ENCODE assay signal across 8 mouse cellular contexts in the genomic region with DNA sequence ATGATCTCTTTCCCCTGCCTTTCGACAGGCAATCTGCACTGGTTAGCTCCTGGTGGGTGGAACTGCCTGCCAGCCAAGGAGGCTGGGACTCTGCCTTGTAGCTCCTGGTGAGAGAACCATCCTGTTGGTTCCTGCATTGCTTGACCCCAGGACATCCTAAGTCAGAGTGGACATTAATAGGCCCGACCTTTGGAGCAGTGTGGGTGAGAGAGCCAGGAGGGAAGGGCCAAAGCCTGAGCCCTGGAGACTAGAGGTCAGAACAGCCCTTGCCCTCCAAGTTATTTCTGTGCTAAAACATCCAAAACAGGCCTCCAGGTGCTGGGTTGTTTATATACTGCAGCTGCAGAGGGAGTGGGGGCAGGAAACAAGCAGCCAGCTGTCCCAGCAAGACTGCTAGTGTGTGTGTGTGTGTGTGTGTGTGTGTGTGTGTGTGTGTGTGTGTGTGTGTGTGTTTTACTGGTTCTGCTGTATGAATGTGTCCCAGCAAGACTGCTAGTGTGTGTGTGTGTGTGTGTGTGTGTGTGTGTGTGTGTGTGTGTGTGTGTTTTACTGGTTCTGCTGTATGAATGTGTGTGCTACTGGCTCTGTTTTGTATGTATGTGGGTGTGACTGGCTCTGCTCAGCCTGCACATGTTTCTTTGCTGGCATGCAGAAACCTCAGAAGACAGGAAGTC. TPM values are rescaled to one million over a fixed set of nuclear protein-coding genes. Genes with fewer than 3 reads are reported as not detected.
DNase-seq lines count a peak whose midpoint lies in the region; ATAC-seq and TF ChIP-seq lines count a peak whose summit lies in the region.

No protein-coding gene starts in this region.

- TF ChIP-seq CTCF in left cerebral cortex, adult 2 months (IDR thresholded peaks at IDR 0.05): no peak
- TF ChIP-seq CTCF in spleen, adult 2 months (IDR thresholded peaks at IDR 0.05; ENCODE audit: extremely low read depth, insufficient read depth, insufficient read length, insufficient replicate concordance): no peak

- no peaks in the 10 kb centered on the region for H3K27me3 ChIP-seq in liver, embryonic 11.5 days (replicated peaks; ENCODE audit: control insufficient read depth, insufficient read depth, low read length)
- H3K27me3 ChIP-seq in spleen, adult 2 months (ENCODE audit: control insufficient read depth, insufficient read depth, low read length): no peaks in the 10 kb centered on the region
- H3K27me3 ChIP-seq in forebrain, embryonic 16.5 days (replicated peaks; ENCODE audit: control insufficient read depth, insufficient read depth, low read length): no peaks in the 10 kb centered on the region

- H3K4me3 ChIP-seq in left cerebral cortex, adult 2 months: no peak overlapping the region
- no peak overlapping the region for H3K4me3 ChIP-seq in liver, embryonic 11.5 days (ENCODE audit: low read depth, low read length)
- no peak overlapping the region for H3K4me3 ChIP-seq in spleen, adult 2 months (ENCODE audit: extremely low read depth, insufficient read depth, insufficient read length)
- no peak overlapping the region for H3K4me3 ChIP-seq in forebrain, embryonic 16.5 days (replicated peaks; ENCODE audit: low read length)

- TF ChIP-seq POLR2A in spleen, adult 2 months (IDR thresholded peaks at IDR 0.05; ENCODE audit: low read depth, low read length): 0 out of 2 replicates have a peak, but pooled peaks have one; percentile 16

- ATAC-seq in common myeloid progenitor, adult 5-6 weeks (replicated peaks; ENCODE audit: low read depth, poor library complexity, severe bottlenecking): peak; percentile 36; the same call in 1 of the 2 replicates
- ATAC-seq in hematopoietic stem cell, adult 5-6 weeks (replicated peaks in 1 of 2; ENCODE audit: insufficient read depth in 1 of 2, low FRiP score in 2 of 2, low TSS enrichment in 1 of 2, low read depth in 1 of 2, poor library complexity in 2 of 2, severe bottlenecking in 2 of 2): peak; percentile 46 to 55; a peak in 3 of 4 replicates
- ATAC-seq in liver, embryonic 11.5 days (replicated peaks; ENCODE audit: low FRiP score): no peak; the same call in 1 of the 2 replicates
- ATAC-seq in forebrain, embryonic 16.5 days: no peak

- peaks cover 14% of the 10 kb centered on the region for H3K4me1 ChIP-seq in liver, embryonic 11.5 days (replicated peaks; ENCODE audit: control insufficient read depth, insufficient read depth, low read length)
- peaks cover 34% of the 10 kb centered on the region for H3K4me1 ChIP-seq in spleen, adult 2 months (ENCODE audit: control insufficient read depth, insufficient read depth, insufficient read length)
- 0 out of 2 replicates have a peak, but pooled peaks cover 3% of the 10 kb centered on the region for H3K4me1 ChIP-seq in forebrain, embryonic 16.5 days (replicated peaks; ENCODE audit: control insufficient read depth, insufficient read depth, low read length)

- WGBS in liver, embryonic 11.5 days: 47% methylated on average over 2 of the region's 2 CpGs
- 3% methylated on average over 2 of the region's 2 CpGs for WGBS in spleen, adult 2 months
- WGBS in forebrain, embryonic 16.5 days: 76% methylated on average over 2 of the region's 2 CpGs

- intact Hi-C loops in left cerebral cortex, postnatal 25 days (cut with DNase I): no loop called here
- intact Hi-C loops in left cerebral cortex, adult 2 months (cut with DNase I): no loop called here

- no peak overlapping the region for H3K4me2 ChIP-seq in liver, embryonic 11.5 days
- no peak overlapping the region for H3K4me2 ChIP-seq in forebrain, embryonic 16.5 days (ENCODE audit: low read length)

- H3K9me3 ChIP-seq in liver, embryonic 11.5 days (ENCODE audit: control insufficient read depth, low read length): no peaks in the 10 kb centered on the region
- H3K9me3 ChIP-seq in forebrain, embryonic 16.5 days (ENCODE audit: control insufficient read depth, low read length): no peaks in the 10 kb centered on the region

- no peak overlapping the region for H3K9ac ChIP-seq in liver, embryonic 11.5 days (ENCODE audit: low read depth, low read length)
- H3K9ac ChIP-seq in forebrain, embryonic 16.5 days (replicated peaks; ENCODE audit: low read depth, low read length): no peak overlapping the region

- peak; percentile 28 to 30 for DNase-seq in left cerebral cortex, postnatal 25 days (ENCODE audit: low spot score in 2 of 2)
- no peak for DNase-seq in left cerebral cortex, adult 2 months (ENCODE audit: extremely low spot score in 1 of 2, low spot score in 2 of 2)
- no peak for DNase-seq in liver, embryonic 11.5 days (ENCODE audit: low spot score)
- peak; percentile 68 to 72 for DNase-seq in spleen, adult 2 months (ENCODE audit: low read depth in 1 of 2, low spot score in 2 of 2)
- DNase-seq in layer of hippocampus, postnatal 25 days (ENCODE audit: extremely low spot score in 1 of 2, low spot score in 1 of 2): no peak

- no peak overlapping the region for H3K27ac ChIP-seq in left cerebral cortex, adult 2 months
- H3K27ac ChIP-seq in liver, embryonic 11.5 days (ENCODE audit: low read depth, low read length): peak overlapping the region; percentile 2; the same call in 1 of the 2 replicates
- H3K27ac ChIP-seq in spleen, adult 2 months (ENCODE audit: insufficient read depth, low read length): peak overlapping the region; percentile 91
- H3K27ac ChIP-seq in forebrain, embryonic 16.5 days (ENCODE audit: low read length): no peak overlapping the region

- no peaks in the 10 kb centered on the region for H3K36me3 ChIP-seq in liver, embryonic 11.5 days (ENCODE audit: control insufficient read depth, insufficient read depth, low read length)
- no peaks in the 10 kb centered on the region for H3K36me3 ChIP-seq in spleen, adult 2 months (ENCODE audit: control insufficient read depth, insufficient read depth, low read length)
- H3K36me3 ChIP-seq in forebrain, embryonic 16.5 days (ENCODE audit: control insufficient read depth, insufficient read depth): no peaks in the 10 kb centered on the region

RNA-seq across cellular contexts. Expression of a gene that starts 6.1 kb away (rescaled TPM):
- 100 to 1,000 TPM; 106 to 107 TPM for total RNA-seq in left cerebral cortex, postnatal 25 days (2021)
- 100 to 1,000 TPM in 1 of 2 experiments, 10 to 100 TPM in 1; 95.3 to 106 TPM for total RNA-seq in left cerebral cortex, adult 2 months (2021)
- 29.2 and 39.9 TPM in 2 replicates for total RNA-seq in common myeloid progenitor, adult 5-6 weeks (2017)
- 38.8 and 43.0 TPM in 2 replicates for total RNA-seq in hematopoietic stem cell, adult 5-6 weeks (2017)
- 33.5 and 33.7 TPM in 2 replicates for polyA plus RNA-seq in liver, embryonic 11.5 days (2014; fragmentation: Nextera tagmentation; extraction: Ambion mirVana)
- 62.4 and 69.4 TPM in 2 replicates for polyA plus RNA-seq in spleen, adult 2 months (2012; rRNA removed)
- 100 to 1,000 TPM; 105 to 129 TPM for total RNA-seq in layer of hippocampus, postnatal 25 days (2021)
- polyA plus RNA-seq in forebrain, embryonic 16.5 days (2015; fragmentation: Nextera tagmentation; extraction: Ambion mirVana): 57.7 TPM in 2 replicates

RNA-seq across cellular contexts. Expression of a gene that starts 43.5 kb away (rescaled TPM):
- 1 to 10 TPM; 3.1 to 3.4 TPM for total RNA-seq in left cerebral cortex, postnatal 25 days (2021)
- total RNA-seq in left cerebral cortex, adult 2 months (2021): 1 to 10 TPM; 2.2 to 3.3 TPM
- 0.59 and 0.78 TPM in 2 replicates for total RNA-seq in common myeloid progenitor, adult 5-6 weeks (2017)
- total RNA-seq in hematopoietic stem cell, adult 5-6 weeks (2017): 0.69 and 0.88 TPM in 2 replicates
- polyA plus RNA-seq in liver, embryonic 11.5 days (2014; fragmentation: Nextera tagmentation; extraction: Ambion mirVana): 3.0 and 3.3 TPM in 2 replicates
- 0.22 and 0.57 TPM in 2 replicates for polyA plus RNA-seq in spleen, adult 2 months (2012; rRNA removed)
- 1 to 10 TPM; 1.3 to 2.5 TPM for total RNA-seq in layer of hippocampus, postnatal 25 days (2021)
- polyA plus RNA-seq in forebrain, embryonic 16.5 days (2015; fragmentation: Nextera tagmentation; extraction: Ambion mirVana): 1.4 and 1.9 TPM in 2 replicates

Comparison
In these comparisons a context has a peak if more than half of its experiments do, and no peak if none do; other contexts are left out.
1. DNase-seq: peak in left cerebral cortex, postnatal 25 days (2 of 2) and spleen, adult 2 months (2 of 2); none in left cerebral cortex, adult 2 months (0 of 2), liver, embryonic 11.5 days (single experiment) and layer of hippocampus, postnatal 25 days (0 of 2).
2. H3K27ac ChIP-seq: peak in liver, embryonic 11.5 days (single experiment) and spleen, adult 2 months (single experiment); none in left cerebral cortex, adult 2 months (single experiment) and forebrain, embryonic 16.5 days (single experiment).
3. ATAC-seq: peak in common myeloid progenitor, adult 5-6 weeks (single experiment) and hematopoietic stem cell, adult 5-6 weeks (2 of 2); none in liver, embryonic 11.5 days (single experiment) and forebrain, embryonic 16.5 days (single experiment).